Mouse (Mus musculus) heart, postnatal 14 days (tissue): Measurements from ENCODE around the gene Ppara. TPM values are rescaled to one million over a fixed set of nuclear protein-coding genes. Genes with fewer than 3 reads are reported as not detected.
A peak's percentile ranks its signal among the peaks of the same experiment; 100 is the strongest.

Source experiments
- DNase-seq, 2 experiments: peaks; one replicate each; pipeline ENCODE4 v3.0.0; 2021 to 2022
- intact Hi-C: fragments of 180-260 bp; cut with DNase I; formaldehyde crosslinking; loops from one replicate; pipeline ENCODE4 v1.15.1; 2025
- total RNA-seq, 2 experiments: library from RNA; stranded (reverse); gene quantifications; 2 replicates each; pipeline ENCODE4 v1.2.3; 2021

The Ppara gene
- total RNA-seq, 2 experiments from 2014 or later, result 50.7 to 60.1 TPM

DNA sequence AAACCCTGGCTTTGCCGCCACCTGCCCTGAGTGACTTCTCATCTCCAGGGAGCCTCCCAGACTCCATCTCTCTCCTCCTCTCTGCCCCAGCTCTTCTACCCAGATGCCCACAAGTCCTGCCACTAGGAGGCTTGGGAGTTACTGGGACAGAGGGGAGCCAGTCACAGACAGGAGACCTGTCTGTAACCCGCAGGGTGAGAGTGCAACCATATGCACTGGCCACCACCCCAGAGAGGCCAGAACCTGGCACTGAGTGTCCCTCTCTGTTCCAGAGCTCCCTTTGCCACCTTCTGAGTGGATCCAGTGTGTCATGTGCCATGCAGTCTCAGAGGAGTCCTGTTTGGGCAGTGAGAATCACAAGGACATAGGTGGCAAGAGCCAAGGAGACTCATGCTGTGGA lies 17.0 kb upstream of the Ppara start:
- intact Hi-C loops, result loop anchor here (5.0 to 10.0 kb wide), 2 partner anchors 403 to 420 kb away; no protein-coding TSS in a partner anchor
- peak in 1 of 2 experiments; percentile 46 for DNase-seq

GRCm38 (mm10) chr15:85719017-85719416 lies 15.8 kb upstream of the Ppara start:
- intact Hi-C loops, result loop anchor here (5.0 to 10.0 kb wide), 2 partner anchors 404 to 418 kb away; no protein-coding TSS in a partner anchor
- no peak for DNase-seq

- intact Hi-C loops, result no loop called here
- no peak for DNase-seq
These were observed 14.4 kb upstream of the Ppara start for GRCm38 (mm10) chr15:85720366-85720841.

DNA sequence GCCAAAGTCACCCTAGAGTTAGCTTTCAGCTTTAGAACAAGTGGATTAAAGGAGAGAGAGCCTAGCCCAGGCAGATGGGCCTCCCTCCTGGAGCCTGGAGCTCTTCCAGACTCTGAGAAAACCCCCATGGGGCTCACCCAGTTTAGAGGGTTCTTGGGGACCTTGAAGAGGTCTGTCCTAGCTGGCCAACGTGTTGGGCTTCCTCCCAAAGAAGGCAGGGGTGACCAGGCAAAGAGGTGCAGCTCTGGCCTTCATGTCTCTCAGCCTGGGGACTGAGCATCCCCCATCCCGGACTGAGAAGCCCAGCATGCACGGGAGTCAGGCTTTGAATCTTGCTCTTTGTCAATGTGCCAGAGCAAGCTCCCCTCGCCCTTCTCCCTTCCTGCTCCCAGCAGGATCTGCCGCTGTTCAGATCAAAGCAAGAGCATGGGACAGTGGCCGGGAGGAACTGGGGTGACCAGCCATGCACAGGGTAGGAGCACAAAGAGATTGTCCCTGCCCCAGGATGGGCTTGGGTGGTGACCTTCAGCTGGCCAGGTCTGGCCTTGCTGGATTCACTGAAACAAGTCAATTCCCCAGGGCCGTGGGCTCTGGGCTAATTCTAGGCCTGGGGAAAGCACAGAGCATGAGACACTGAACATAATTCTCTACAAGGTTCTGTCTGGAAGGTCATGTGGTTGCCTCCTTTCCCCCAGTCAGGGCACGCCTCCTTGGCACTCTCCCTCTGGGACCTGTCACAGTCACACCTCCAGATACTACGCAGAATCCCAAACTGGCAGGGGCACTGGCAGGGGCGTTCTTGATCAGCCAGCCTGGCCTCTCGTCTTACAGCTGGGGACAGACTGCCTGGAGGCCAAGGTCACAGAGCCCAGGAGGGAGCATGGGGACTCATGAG lies 10.3 kb upstream of the Ppara start:
- peak; percentile 68 to 83 for DNase-seq

GRCm38 (mm10) chr15:85728224-85728623 lies 6.6 kb upstream of the Ppara start:
- DNase-seq, result no peak
- intact Hi-C loops, result no loop called here

More for the DNA sequence above, 10.3 kb upstream of the Ppara start:
- intact Hi-C loops, result no loop called here

GRCm38 (mm10) chr15:85729256-85729655 lies 5.5 kb upstream of the Ppara start:
- intact Hi-C loops, result no loop called here
- DNase-seq, result no peak

DNA sequence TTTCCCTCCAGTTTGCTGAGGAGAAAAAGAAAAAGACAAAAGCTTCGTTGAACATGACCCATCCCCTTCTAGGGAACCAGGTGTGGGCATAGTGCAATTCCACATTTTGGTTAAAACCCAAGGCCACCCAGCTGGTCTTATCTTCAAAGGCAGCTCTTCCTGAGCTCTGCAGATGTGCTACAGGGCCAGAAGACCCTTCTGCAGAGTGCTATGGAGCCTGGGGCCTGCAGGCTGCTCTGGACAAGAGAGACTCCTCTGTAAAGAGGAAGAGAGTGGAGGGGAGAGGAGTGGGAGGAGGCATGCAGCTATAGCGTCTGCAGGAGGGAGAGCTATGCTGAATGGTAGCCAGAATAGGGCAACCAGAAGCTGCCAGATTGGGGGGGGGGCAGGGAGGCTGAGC lies 4.8 kb upstream of the Ppara start:
- no peak for DNase-seq
- intact Hi-C loops, result no loop called here

DNA sequence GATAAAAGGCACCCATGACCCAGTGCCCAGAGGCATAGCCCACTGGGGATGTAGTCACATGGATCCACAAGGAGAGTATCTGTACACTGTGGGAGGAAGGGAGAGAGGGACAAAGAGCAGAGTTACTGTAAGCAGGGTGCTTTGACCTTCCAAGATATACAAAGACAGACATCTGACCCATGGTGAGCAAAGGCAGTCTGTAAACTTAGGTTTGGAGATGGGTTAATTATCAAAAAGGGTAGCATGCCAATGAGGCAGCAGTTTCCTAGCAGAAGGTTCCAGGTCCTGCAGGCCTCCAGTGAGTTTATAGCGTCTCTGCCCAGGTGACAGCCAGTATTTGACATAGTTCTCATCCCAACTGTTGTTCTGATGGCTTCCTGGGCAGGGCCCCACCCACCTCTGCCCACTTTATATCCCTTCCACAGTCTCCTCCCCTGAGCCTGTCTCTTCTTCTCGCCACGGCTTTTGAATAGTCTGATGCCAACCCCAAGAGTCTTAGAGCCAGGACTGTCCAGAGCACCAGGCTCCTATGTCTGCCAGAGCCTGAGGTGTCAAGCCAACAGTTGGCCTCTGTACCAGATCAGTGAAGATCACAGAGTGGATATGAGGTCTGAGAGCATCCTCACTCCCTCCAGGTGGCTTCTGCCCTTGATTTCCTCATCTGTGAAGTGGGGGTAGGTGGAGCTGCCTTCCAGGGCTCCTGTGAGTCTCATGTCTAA lies 2.7 kb upstream of the Ppara start:
- intact Hi-C loops, result no loop called here
- DNase-seq, result no peak

DNA sequence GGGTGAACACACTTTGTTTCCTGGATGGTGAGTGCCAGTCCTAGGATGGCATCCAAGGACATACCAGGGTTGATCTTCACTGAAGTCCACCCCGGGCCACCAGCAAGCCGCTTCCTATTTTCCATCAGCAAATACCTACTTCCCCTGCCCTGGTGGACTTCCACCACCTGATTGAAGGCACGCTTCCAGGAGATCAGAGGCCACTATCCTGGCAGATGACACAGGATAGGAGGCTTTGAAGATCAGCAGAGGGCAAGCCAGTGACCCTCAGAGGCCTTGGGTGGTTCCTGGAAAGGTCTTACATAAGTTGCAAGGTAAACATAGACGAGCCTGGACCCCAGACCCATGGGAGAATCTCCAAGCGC lies 2.2 kb upstream of the Ppara start:
- intact Hi-C loops, result no loop called here
- no peak for DNase-seq

GRCm38 (mm10) chr15:85733686-85734085 lies 1.1 kb upstream of the Ppara start:
- DNase-seq, result no peak
- intact Hi-C loops, result no loop called here

- intact Hi-C loops, result no loop called here
- DNase-seq, result no peak
These were observed 635 bp upstream of the Ppara start for GRCm38 (mm10) chr15:85734148-85734547.

GRCm38 (mm10) chr15:85735063-85735835 lies 466 bp downstream of the Ppara start:
- DNase-seq, result peak; percentile 96 to 97
- intact Hi-C loops, result loop anchor here (5.0 kb wide), 1 partner anchor 77 kb away; the partner anchor contains the start of gene Cdpf1

DNA sequence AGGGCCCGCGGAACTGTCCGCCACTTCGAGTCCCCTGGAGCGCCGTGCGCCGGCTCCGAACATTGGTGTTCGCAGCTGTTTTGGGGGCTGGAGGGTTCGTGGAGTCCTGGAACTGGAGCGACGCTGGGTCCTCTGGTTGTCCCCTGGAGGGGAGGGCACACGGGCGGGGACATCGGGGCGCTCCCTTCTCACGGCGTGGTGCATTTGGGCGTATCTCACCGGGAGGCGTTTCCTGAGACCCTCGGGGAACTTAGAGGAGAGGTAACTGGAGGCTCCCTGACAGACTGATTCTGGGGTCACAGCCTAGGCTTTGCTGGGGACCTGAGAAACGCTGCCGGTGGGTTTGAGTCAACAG lies 1.0 kb downstream of the Ppara start:
- intact Hi-C loops, result loop anchor here (5.0 kb wide), 1 partner anchor 76 kb away; the partner anchor contains the start of gene Cdpf1
- DNase-seq, result peak in 1 of 2 experiments; percentile 46

GRCm38 (mm10) chr15:85736506-85736905 lies 1.7 kb downstream of the Ppara start:
- intact Hi-C loops, result loop anchor here (5.0 kb wide), 1 partner anchor 76 kb away; the partner anchor contains the start of gene Cdpf1
- DNase-seq, result no peak

GRCm38 (mm10) chr15:85738416-85738815 lies 3.6 kb downstream of the Ppara start:
- no peak for DNase-seq
- intact Hi-C loops, result loop anchor here (5.0 kb wide), 1 partner anchor 74 kb away; the partner anchor contains the start of gene Cdpf1

DNA sequence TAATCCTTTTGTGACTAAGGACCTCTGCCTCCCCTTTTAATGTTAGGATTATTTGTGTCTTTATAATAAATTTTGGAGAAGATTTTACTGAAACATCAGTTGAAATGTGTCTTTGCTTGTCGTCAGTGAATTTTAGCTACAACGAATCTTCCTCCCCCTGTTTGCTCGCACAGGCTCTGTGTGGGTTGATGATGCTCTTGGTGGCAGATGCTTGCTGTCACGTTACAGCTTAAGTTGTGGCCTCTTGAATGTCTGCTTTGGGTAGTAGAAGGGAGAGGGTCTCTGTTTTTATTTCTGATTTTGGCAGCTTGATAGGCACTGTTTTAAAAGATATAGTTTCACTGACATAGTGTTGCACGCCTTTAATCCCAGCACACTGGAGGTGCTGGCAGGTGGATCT lies 4.2 kb downstream of the Ppara start:
- no peak for DNase-seq
- intact Hi-C loops, result loop anchor here (5.0 kb wide), 1 partner anchor 73 kb away; the partner anchor contains the start of gene Cdpf1

DNA sequence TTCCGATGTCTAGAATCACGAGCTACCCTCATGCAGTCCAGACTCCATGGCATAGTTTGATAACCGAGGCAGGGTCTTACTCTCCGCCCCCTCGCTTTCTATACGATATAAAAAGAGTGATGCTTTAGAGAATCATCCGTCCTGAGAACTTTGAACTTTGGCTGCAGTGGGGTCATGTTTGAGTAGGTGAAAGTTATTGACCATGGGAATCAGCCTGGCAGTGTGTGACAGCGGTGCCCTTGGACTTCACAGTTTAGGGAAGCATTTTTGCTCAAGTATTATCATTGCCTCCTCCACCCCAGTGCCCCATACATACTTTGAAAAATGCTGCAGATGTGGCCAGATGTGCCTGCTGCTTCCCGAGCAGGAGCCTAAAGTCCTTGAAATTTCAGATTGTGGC lies 7.8 kb downstream of the Ppara start:
- intact Hi-C loops, result no loop called here
- no peak for DNase-seq

- intact Hi-C loops, result no loop called here
- DNase-seq, result no peak
These were observed 9.2 kb downstream of the Ppara start for GRCm38 (mm10) chr15:85743946-85744345.

- DNase-seq, result no peak
- intact Hi-C loops, result no loop called here
These were observed 11.4 kb downstream of the Ppara start for GRCm38 (mm10) chr15:85746178-85746577.

- DNase-seq, result no peak
- intact Hi-C loops, result no loop called here
These were observed 11.9 kb downstream of the Ppara start for GRCm38 (mm10) chr15:85746671-85747070.
